Mouse (Mus musculus): ENCODE data around the gene Psg26. TPM values are rescaled to one million over a fixed set of nuclear protein-coding genes. Genes with fewer than 3 reads are reported as not detected.
A peak's percentile ranks its signal among the peaks of the same experiment; 100 is the strongest.
"Not testable (repeated sequence)": the region's sequence is repeated elsewhere in the genome, so short reads cannot be mapped to it uniquely, and the experiment has no call there.

Gene Psg26
- total and polyA plus RNA-seq, 3 experiments: not detected

DNA sequence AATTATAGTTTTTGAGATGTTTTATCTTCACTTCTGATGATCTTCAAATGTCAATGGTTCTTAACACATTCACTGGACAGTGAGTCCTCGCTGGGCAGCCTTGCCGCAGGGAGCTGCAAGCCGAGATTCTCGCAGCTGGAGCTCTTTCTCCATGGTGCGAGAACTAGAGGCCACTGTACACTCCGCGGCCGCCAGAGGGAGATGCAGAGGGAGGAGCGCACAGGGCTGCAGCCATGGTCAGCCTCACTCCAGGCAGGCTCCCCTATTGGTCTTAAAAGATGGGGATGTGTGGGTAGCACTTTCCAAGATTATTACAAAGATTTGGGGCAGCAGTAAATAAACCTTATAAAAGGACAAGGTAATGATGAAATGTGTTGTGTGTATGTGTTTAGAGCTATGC lies 27.5 kb upstream of the Psg26 start:
- dilution Hi-C loops (cut with MboI; ENCODE audit: extremely low pct_ligation_motif_present, extremely low pct_unique_long_range_greater_than_20kb, low sequenced_read_pairs) (no loop called here), in situ Hi-C loops (cut with MboI; ENCODE audit: low pct_ligation_motif_present, low pct_unique_long_range_greater_than_20kb, low sequenced_read_pairs) (no loop called here)
- H3K9me3 ChIP-seq (replicated peaks; ENCODE audit: low read length): no peaks in the 10 kb centered on the region
- no peaks in the 10 kb centered on the region for H3K4me1 ChIP-seq (ENCODE audit: control insufficient read depth in 1 of 2, insufficient read depth in 2 of 2)
- DNase-seq (ENCODE audit: extremely low read depth): peak; percentile 21
- no peak overlapping the region for H3K9ac ChIP-seq (ENCODE audit: insufficient read depth, low read depth)
- H3K4me2 ChIP-seq (ENCODE audit: insufficient read depth, low read depth, poor library complexity, severe bottlenecking): no peak overlapping the region
- H3K79me2 ChIP-seq (replicated peaks; ENCODE audit: control insufficient read depth, extremely low read depth, insufficient read depth, poor library complexity, severe bottlenecking): no peaks in the 10 kb centered on the region
- H3K27me3 ChIP-seq (replicated peaks): no peaks in the 10 kb centered on the region
- H3K36me3 ChIP-seq (replicated peaks in 1 of 2; ENCODE audit: control insufficient read depth in 1 of 2, insufficient read depth in 1 of 2, low read length in 1 of 2): no peaks in the 10 kb centered on the region
- no peak for TF ChIP-seq ZNF384 (IDR thresholded peaks at IDR 0.05; ENCODE audit: low read depth, low read length)
- no peak for TF ChIP-seq KAT2A (IDR thresholded peaks at IDR 0.05; ENCODE audit: insufficient replicate concordance, low read length)
- no peak for TF ChIP-seq E2F4 (IDR thresholded peaks at IDR 0.05; ENCODE audit: insufficient replicate concordance, low read depth, low read length)
- TF ChIP-seq POLR2AphosphoS2 (IDR thresholded peaks at IDR 0.05; ENCODE audit: low read depth, low read length): no peak
- peak; percentile 27 for TF ChIP-seq RAD21 (IDR thresholded peaks at IDR 0.05; ENCODE audit: low read depth, low read length)
- TF ChIP-seq ZKSCAN1 (IDR thresholded peaks at IDR 0.05; ENCODE audit: borderline replicate concordance, low read depth, low read length): no peak
- no peak for TF ChIP-seq CHD2 (IDR thresholded peaks at IDR 0.05; ENCODE audit: low read length)
- peak in 1 of 2 experiments; percentile 73; a peak in 2 of 4 replicates for TF ChIP-seq CTCF (conservative IDR thresholded peaks at IDR 0.05 in 1 of 2, IDR thresholded peaks at IDR 0.05 in 1 of 2; ENCODE audit: low read depth in 2 of 2, low read length in 2 of 2)
- TF ChIP-seq EP300 (IDR thresholded peaks at IDR 0.05; ENCODE audit: low read length): no peak
- peak; percentile 76 for TF ChIP-seq SMC3 (IDR thresholded peaks at IDR 0.05; ENCODE audit: low read depth, low read length)
- TF ChIP-seq MAX (IDR thresholded peaks at IDR 0.05; ENCODE audit: low read length): no peak
- H3K27ac ChIP-seq (ENCODE audit: insufficient read depth, low read depth): no peak overlapping the region
- no peak overlapping the region for H3K4me3 ChIP-seq (replicated peaks in 1 of 3; ENCODE audit: low read depth in 2 of 3, low read length in 2 of 3, poor library complexity in 1 of 3)

DNA sequence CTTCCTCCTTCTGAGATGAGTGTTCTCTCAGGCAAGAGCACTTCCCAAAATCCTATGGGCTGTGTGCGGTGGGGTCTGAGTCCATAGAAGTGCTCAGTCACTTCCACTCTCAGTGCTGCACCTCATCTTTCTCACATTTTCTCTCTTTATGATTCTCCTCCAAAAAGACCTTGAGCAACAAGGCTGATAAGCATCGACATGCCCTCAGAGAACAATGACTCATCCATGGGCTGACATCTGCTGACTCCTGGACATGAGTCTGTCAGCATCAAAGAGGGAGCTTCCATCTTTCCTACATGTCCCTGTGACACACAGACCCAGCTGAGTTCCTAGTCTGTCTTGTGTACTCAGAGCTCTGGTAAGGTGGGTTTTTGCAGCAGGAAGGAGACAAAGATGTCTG lies 52.0 kb downstream of the Psg26 start, which contains the start of gene Psg28:
Psg28 (minus strand) TSS at position 101 of the 400 bp plus-strand sequence.
- H3K27ac ChIP-seq (ENCODE audit: insufficient read depth, low read depth); in situ Hi-C loops (cut with MboI; ENCODE audit: low pct_ligation_motif_present, low pct_unique_long_range_greater_than_20kb, low sequenced_read_pairs); H3K9me3 ChIP-seq (replicated peaks; ENCODE audit: low read length); H3K4me3 ChIP-seq (replicated peaks in 1 of 3; ENCODE audit: low read depth in 2 of 3, low read length in 2 of 3, poor library complexity in 1 of 3); H3K4me2 ChIP-seq (ENCODE audit: insufficient read depth, low read depth, poor library complexity, severe bottlenecking); dilution Hi-C loops (cut with MboI; ENCODE audit: extremely low pct_ligation_motif_present, extremely low pct_unique_long_range_greater_than_20kb, low sequenced_read_pairs); DNase-seq (ENCODE audit: extremely low read depth); H3K36me3 ChIP-seq (replicated peaks in 1 of 2; ENCODE audit: control insufficient read depth in 1 of 2, insufficient read depth in 1 of 2, low read length in 1 of 2); H3K9ac ChIP-seq (ENCODE audit: insufficient read depth, low read depth); H3K27me3 ChIP-seq (replicated peaks); H3K79me2 ChIP-seq (replicated peaks; ENCODE audit: control insufficient read depth, extremely low read depth, insufficient read depth, poor library complexity, severe bottlenecking); H3K4me1 ChIP-seq (ENCODE audit: control insufficient read depth in 1 of 2, insufficient read depth in 2 of 2): not testable (repeated sequence)

Other genes with a start within 250 kb of the Psg26 start
- not detected in 2 replicates for gene Mill1, start 238.8 kb downstream of the Psg26 start, total RNA-seq (2012; rRNA removed)
- gene Mill1, start 238.8 kb downstream of the Psg26 start, total RNA-seq (2014; rRNA removed): not detected in 2 replicates
- not detected in 2 replicates for gene Mill1, start 238.8 kb downstream of the Psg26 start, polyA plus RNA-seq (2012; ENCODE audit: insufficient read length, low read depth)
- gene Psg18, start 129.2 kb downstream of the Psg26 start, total RNA-seq (2012; rRNA removed): not detected in 2 replicates
- not detected in 2 replicates for gene Psg18, start 129.2 kb downstream of the Psg26 start, total RNA-seq (2014; rRNA removed)
- not detected in 2 replicates for gene Psg18, start 129.2 kb downstream of the Psg26 start, polyA plus RNA-seq (2012; ENCODE audit: insufficient read length, low read depth)
- not detected in 2 replicates for gene Psg28, start 52.1 kb downstream of the Psg26 start, total RNA-seq (2012; rRNA removed)
- gene Psg28, start 52.1 kb downstream of the Psg26 start, total RNA-seq (2014; rRNA removed): not detected in 2 replicates
- gene Psg28, start 52.1 kb downstream of the Psg26 start, polyA plus RNA-seq (2012; ENCODE audit: insufficient read length, low read depth): not detected in 2 replicates
- gene Psg25, start 48.1 kb upstream of the Psg26 start, total RNA-seq (2012; rRNA removed): not detected in 2 replicates
- gene Psg25, start 48.1 kb upstream of the Psg26 start, total RNA-seq (2014; rRNA removed): not detected in 2 replicates
- gene Psg25, start 48.1 kb upstream of the Psg26 start, polyA plus RNA-seq (2012; ENCODE audit: insufficient read length, low read depth): not detected in 2 replicates
- not detected in 2 replicates for gene Psg27, start 83.1 kb upstream of the Psg26 start, total RNA-seq (2012; rRNA removed)
- gene Psg27, start 83.1 kb upstream of the Psg26 start, total RNA-seq (2014; rRNA removed): not detected in 2 replicates
- not detected in 2 replicates for gene Psg27, start 83.1 kb upstream of the Psg26 start, polyA plus RNA-seq (2012; ENCODE audit: insufficient read length, low read depth)
- gene Psg23, start 132.3 kb upstream of the Psg26 start, total RNA-seq (2012; rRNA removed): not detected in 2 replicates
- gene Psg23, start 132.3 kb upstream of the Psg26 start, total RNA-seq (2014; rRNA removed): not detected in 2 replicates
- gene Psg23, start 132.3 kb upstream of the Psg26 start, polyA plus RNA-seq (2012; ENCODE audit: insufficient read length, low read depth): not detected in 2 replicates
- not detected in 2 replicates for gene Psg21, start 172.5 kb upstream of the Psg26 start, total RNA-seq (2012; rRNA removed)
- not detected in 2 replicates for gene Psg21, start 172.5 kb upstream of the Psg26 start, total RNA-seq (2014; rRNA removed)
- not detected in 2 replicates for gene Psg21, start 172.5 kb upstream of the Psg26 start, polyA plus RNA-seq (2012; ENCODE audit: insufficient read length, low read depth)
- gene Psg20, start 202.0 kb upstream of the Psg26 start, total RNA-seq (2012; rRNA removed): not detected in 2 replicates
- gene Psg20, start 202.0 kb upstream of the Psg26 start, total RNA-seq (2014; rRNA removed): not detected in 2 replicates
- gene Psg20, start 202.0 kb upstream of the Psg26 start, polyA plus RNA-seq (2012; ENCODE audit: insufficient read length, low read depth): not detected in 2 replicates
- not detected in 2 replicates for gene Psg22, start 233.9 kb upstream of the Psg26 start, total RNA-seq (2012; rRNA removed)
- not detected in 2 replicates for gene Psg22, start 233.9 kb upstream of the Psg26 start, total RNA-seq (2014; rRNA removed)
- not detected in 2 replicates for gene Psg22, start 233.9 kb upstream of the Psg26 start, polyA plus RNA-seq (2012; ENCODE audit: insufficient read length, low read depth)